Mouse (Mus musculus): ENCODE measurements around the gene Pax2. TPM values are rescaled to one million over a fixed set of nuclear protein-coding genes. Genes with fewer than 3 reads are reported as not detected.

Pax2 gene
- polyA plus RNA-seq, 1 experiment from 2014 or later = 20.5 TPM

DNA sequence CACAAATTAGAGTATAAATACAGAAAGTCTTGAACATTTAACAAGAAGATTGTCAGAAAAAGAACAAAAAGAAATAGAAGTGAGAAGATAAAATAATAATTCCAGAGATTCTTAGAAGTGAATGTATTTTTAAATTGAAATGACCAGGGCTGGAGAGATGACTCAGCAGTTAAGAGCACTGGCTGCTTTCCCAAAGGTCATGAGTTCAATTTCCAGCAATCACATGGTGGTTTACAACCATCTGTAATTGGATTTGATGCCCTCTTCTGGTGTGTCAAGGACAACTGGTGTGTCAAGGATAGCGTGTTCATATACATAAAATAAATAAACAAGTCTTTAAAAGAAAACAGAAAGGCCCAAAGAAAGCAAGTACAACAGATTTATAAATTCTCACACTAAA is 102.8 kb downstream of the Pax2 start:
- Histone ChIP-seq H3K4me3 (replicated peaks) (no peak overlapping the region), H3K27me3 (replicated peaks) (no peaks in the 10 kb centered on the region), H3K9me3 (replicated peaks) (no peaks in the 10 kb centered on the region), H3K9ac (replicated peaks) (no peak overlapping the region), H3K4me1 (no peaks in the 10 kb centered on the region), H3K4me2 (no peak overlapping the region), H3K27ac (replicated peaks) (no peak overlapping the region), H3K36me3 (no peaks in the 10 kb centered on the region)
- no peak for ATAC-seq (ENCODE audit: low FRiP score)
- 97% methylated on average over 1 of the region's 1 CpGs for WGBS

DNA sequence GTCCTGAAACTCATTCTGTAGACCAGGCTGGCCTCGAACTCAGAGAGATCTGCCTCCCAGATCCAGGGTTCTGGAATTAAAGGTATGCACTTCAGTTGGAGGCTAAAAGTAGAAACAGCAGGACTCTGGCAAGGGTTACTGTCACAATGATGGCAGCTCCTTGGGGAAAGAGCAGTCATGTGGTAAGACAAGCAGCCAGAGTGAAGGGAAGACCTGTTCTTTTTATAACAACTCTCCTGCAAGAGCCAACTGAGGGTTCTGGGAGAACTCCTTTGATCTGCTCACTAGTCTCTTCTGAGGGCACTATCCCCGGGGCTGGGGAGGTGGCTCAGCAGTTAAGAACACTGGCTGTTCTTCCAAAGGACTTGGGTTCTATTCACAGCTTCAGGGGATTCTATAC is 112.9 kb downstream of the Pax2 start:
- no peak overlapping the region for H3K9ac ChIP-seq (replicated peaks)
- no peak overlapping the region for H3K4me3 ChIP-seq (replicated peaks)
- no peak for ATAC-seq (ENCODE audit: low FRiP score)
- no peaks in the 10 kb centered on the region for H3K9me3 ChIP-seq (replicated peaks)
- peaks cover 7% of the 10 kb centered on the region; the same call in 1 of the 2 replicates for H3K27me3 ChIP-seq (replicated peaks)
- H3K4me2 ChIP-seq = no peak overlapping the region
- whole genome bisulfite sequencing = 37% methylated on average over 2 of the region's 2 CpGs
- peaks cover under 1% of the 10 kb centered on the region; the same call in 1 of the 2 replicates for H3K4me1 ChIP-seq
- no peaks in the 10 kb centered on the region for H3K36me3 ChIP-seq
- no peak overlapping the region for H3K27ac ChIP-seq (replicated peaks)

DNA sequence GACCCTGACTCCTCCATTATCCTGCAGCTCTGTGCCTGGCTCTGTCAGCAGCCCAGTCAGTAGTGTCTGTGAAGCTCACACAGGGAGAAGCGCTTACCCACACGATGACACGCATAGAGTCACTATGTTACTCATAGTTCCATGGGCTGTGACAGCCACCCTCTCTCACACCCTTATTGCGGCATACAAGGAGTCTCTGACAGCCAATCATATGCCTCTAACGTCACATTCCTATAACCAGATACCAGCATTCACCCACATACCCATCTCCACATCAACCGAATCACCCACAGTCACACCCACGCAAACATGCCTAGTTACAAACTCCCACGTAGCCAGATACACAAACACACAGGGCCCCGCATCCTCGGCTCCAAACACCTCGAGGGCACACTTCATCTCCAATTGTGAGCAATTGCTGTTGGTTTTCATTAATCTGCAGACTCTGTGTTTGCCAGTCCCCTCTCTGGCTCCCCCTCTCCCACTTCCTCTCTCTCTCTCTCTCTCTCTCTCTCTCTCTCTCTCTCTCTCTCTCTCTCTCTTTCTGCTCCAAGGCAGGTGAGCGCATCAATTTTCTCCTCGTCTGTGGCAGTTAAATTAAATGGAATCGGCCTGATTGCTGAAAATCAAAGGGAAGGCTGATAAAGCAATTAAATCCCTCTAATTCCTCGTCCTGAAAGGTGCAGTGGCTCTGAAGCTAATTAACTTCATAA is 118.5 kb downstream of the Pax2 start:
- Histone ChIP-seq H3K9ac (replicated peaks) (no peak overlapping the region), H3K27ac (replicated peaks) (peak overlapping the region; percentile 51), H3K36me3 (no peaks in the 10 kb centered on the region), H3K4me1 (peaks cover 10% of the 10 kb centered on the region), H3K9me3 (replicated peaks) (no peaks in the 10 kb centered on the region), H3K27me3 (replicated peaks) (peaks cover 5% of the 10 kb centered on the region; the same call in 1 of the 2 replicates), H3K4me2 (no peak overlapping the region), H3K4me3 (replicated peaks) (no peak overlapping the region)
- peak; percentile 72 for ATAC-seq (ENCODE audit: low FRiP score)
- WGBS = 45% methylated on average over 15 of the region's 15 CpGs

DNA sequence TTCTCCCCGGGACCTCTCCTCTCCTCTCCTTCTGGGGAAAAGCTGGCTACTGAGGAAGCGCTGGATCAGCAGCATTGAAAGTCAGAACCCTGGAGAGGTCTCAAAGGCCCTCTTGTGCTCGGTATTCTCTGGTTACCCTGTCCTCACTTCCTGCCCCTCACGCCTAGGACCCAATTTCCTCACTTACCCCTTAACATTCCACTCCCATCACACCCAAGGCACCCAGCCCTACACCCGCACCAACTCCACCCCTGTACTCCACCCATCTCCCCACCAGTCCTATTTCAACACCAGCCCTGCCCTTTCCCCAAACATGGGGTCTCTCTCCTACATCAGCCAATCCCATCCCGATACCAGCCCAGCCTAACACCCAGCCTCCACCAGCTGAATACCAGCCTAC is 119.1 kb downstream of the Pax2 start:
- Histone ChIP-seq H3K36me3 (no peaks in the 10 kb centered on the region), H3K4me1 (peaks cover 10% of the 10 kb centered on the region), H3K9ac (replicated peaks) (no peak overlapping the region), H3K9me3 (replicated peaks) (no peaks in the 10 kb centered on the region), H3K4me2 (no peak overlapping the region), H3K27me3 (replicated peaks) (peaks cover 5% of the 10 kb centered on the region; the same call in 1 of the 2 replicates), H3K27ac (replicated peaks) (peak overlapping the region; percentile 48; the same call in 1 of the 2 replicates), H3K4me3 (replicated peaks) (no peak overlapping the region)
- 31% methylated on average over 6 of the region's 6 CpGs for WGBS
- ATAC-seq (ENCODE audit: low FRiP score) = no peak; the same call in 1 of the 2 replicates

DNA sequence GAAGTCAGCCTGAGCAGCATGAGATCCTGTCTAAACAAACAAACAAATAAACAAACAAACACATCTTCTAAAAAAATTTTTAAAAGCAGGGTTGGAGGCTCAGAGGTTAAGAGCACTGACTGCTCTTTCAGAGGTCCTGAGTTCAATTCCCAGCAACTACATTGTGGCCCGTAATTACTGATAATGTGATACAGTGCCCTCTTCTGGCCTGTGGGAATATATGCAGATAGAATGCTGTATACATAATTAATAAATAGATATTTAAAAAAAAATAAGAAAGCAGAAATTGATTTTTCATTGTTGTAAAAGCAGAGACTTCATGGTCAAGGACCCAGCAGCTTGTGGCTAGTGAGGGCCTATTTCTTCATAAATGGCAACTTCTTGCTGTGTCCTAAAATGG is 119.9 kb downstream of the Pax2 start:
- Histone ChIP-seq H3K4me3 (replicated peaks) (no peak overlapping the region), H3K9me3 (replicated peaks) (no peaks in the 10 kb centered on the region), H3K27me3 (replicated peaks) (peaks cover 5% of the 10 kb centered on the region; the same call in 1 of the 2 replicates), H3K4me1 (peaks cover 10% of the 10 kb centered on the region), H3K27ac (replicated peaks) (no peak overlapping the region), H3K4me2 (no peak overlapping the region), H3K36me3 (no peaks in the 10 kb centered on the region), H3K9ac (replicated peaks) (no peak overlapping the region)
- ATAC-seq (ENCODE audit: low FRiP score) = no peak
- 80% methylated on average over 1 of the region's 1 CpGs for WGBS

GRCm38 (mm10) chr19:44876529-44876928 is 120.7 kb downstream of the Pax2 start:
- Histone ChIP-seq H3K4me2 (no peak overlapping the region), H3K36me3 (no peaks in the 10 kb centered on the region), H3K9me3 (replicated peaks) (no peaks in the 10 kb centered on the region), H3K4me3 (replicated peaks) (no peak overlapping the region), H3K9ac (replicated peaks) (no peak overlapping the region), H3K4me1 (peaks cover 18% of the 10 kb centered on the region), H3K27me3 (replicated peaks) (peaks cover 7% of the 10 kb centered on the region; the same call in 1 of the 2 replicates), H3K27ac (replicated peaks) (no peak overlapping the region)
- WGBS = 89% methylated on average over 7 of the region's 7 CpGs
- no peak for ATAC-seq (ENCODE audit: low FRiP score)

- peaks cover 30% of the 10 kb centered on the region for H3K4me1 ChIP-seq
- H3K4me2 ChIP-seq = peak overlapping the region; percentile 61
- under 1% methylated on average over 31 of the region's 31 CpGs for WGBS
- no peaks in the 10 kb centered on the region for H3K36me3 ChIP-seq
- peak overlapping the region; percentile 45 for H3K9ac ChIP-seq (replicated peaks)
- peak overlapping the region; percentile 77 for H3K27ac ChIP-seq (replicated peaks)
- H3K4me3 ChIP-seq (replicated peaks) = peak overlapping the region; percentile 31
- no peaks in the 10 kb centered on the region for H3K9me3 ChIP-seq (replicated peaks)
- peak; percentile 73 for ATAC-seq (ENCODE audit: low FRiP score)
- peaks cover 28% of the 10 kb centered on the region for H3K27me3 ChIP-seq (replicated peaks)
These were observed 126.7 kb downstream of the Pax2 start for GRCm38 (mm10) chr19:44882552-44883024.

DNA sequence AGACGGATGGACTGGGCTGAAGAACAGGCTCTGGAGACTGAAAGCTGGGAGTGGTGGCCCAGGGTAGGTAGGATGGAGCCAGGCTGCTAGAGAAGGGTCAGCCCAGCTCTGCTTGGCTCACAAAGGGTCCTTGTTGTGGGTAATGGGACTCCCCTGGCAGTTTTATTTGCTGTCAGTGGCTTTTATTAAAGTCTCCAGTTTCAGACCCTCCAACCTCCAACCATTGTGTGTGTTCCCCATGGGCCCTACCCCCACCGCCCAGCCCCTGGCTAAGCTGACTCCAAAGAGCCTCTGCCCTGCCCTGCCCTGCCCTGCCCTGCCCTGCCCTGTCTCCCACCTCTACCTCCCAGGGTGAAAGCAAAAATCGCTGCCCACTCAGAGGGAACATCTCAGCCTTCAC is 128.5 kb downstream of the Pax2 start:
- no peak for ATAC-seq (ENCODE audit: low FRiP score)

GRCm38 (mm10) chr19:44886475-44886874 is 130.6 kb downstream of the Pax2 start:
- no peak overlapping the region for H3K27ac ChIP-seq (replicated peaks)
- H3K36me3 ChIP-seq = no peaks in the 10 kb centered on the region
- H3K9ac ChIP-seq (replicated peaks) = no peak overlapping the region
- 26% methylated on average over 3 of the region's 3 CpGs for WGBS
- peaks cover 23% of the 10 kb centered on the region for H3K4me1 ChIP-seq
- H3K9me3 ChIP-seq (replicated peaks) = no peaks in the 10 kb centered on the region
- H3K4me3 ChIP-seq (replicated peaks) = no peak overlapping the region
- H3K4me2 ChIP-seq = no peak overlapping the region
- no peak for ATAC-seq (ENCODE audit: low FRiP score)
- H3K27me3 ChIP-seq (replicated peaks) = peaks cover 39% of the 10 kb centered on the region

More for the DNA sequence above, 128.5 kb downstream of the Pax2 start:
- 34% methylated on average over 3 of the region's 3 CpGs for WGBS
- Histone ChIP-seq H3K9me3 (replicated peaks) (no peaks in the 10 kb centered on the region), H3K36me3 (no peaks in the 10 kb centered on the region), H3K4me2 (no peak overlapping the region), H3K27ac (replicated peaks) (no peak overlapping the region), H3K9ac (replicated peaks) (no peak overlapping the region), H3K27me3 (replicated peaks) (peaks cover 40% of the 10 kb centered on the region), H3K4me1 (peaks cover 30% of the 10 kb centered on the region), H3K4me3 (replicated peaks) (no peak overlapping the region)

Small RNA genes within 50 kb of the gene (microRNA-seq; reads per million reads assigned to microRNA genes)
- not detected for gene Mir6405

Other genes with a start within 250 kb of the Pax2 start
- gene Sec31b, start 210.2 kb upstream of the Pax2 start, polyA plus RNA-seq (2015; fragmentation: Nextera tagmentation; extraction: Ambion mirVana) = 0.41 and 0.69 TPM in 2 replicates
- not detected in 2 replicates for gene Gm20538, start 203.2 kb upstream of the Pax2 start, polyA plus RNA-seq (2015; fragmentation: Nextera tagmentation; extraction: Ambion mirVana)
- gene Ndufb8, start 200.6 kb upstream of the Pax2 start, polyA plus RNA-seq (2015; fragmentation: Nextera tagmentation; extraction: Ambion mirVana) = 714 and 813 TPM in 2 replicates
- 25.0 TPM in 2 replicates for gene Hif1an, start 193.2 kb upstream of the Pax2 start, polyA plus RNA-seq (2015; fragmentation: Nextera tagmentation; extraction: Ambion mirVana)
- gene Slf2, start 175.1 kb downstream of the Pax2 start, polyA plus RNA-seq (2015; fragmentation: Nextera tagmentation; extraction: Ambion mirVana) = 28.4 and 28.7 TPM in 2 replicates
- 17.4 and 19.4 TPM in 2 replicates for gene Sema4g, start 233.1 kb downstream of the Pax2 start, polyA plus RNA-seq (2015; fragmentation: Nextera tagmentation; extraction: Ambion mirVana)
- 12.9 and 15.8 TPM in 2 replicates for gene Twnk, start 249.6 kb downstream of the Pax2 start, polyA plus RNA-seq (2015; fragmentation: Nextera tagmentation; extraction: Ambion mirVana)

Data from neural tube, embryonic 15.5 days (tissue).